Mouse (Mus musculus): ENCODE measurements around the gene Hist1h1b. TPM values are rescaled to one million over a fixed set of nuclear protein-coding genes. Genes with fewer than 3 reads are reported as not detected.

Hist1h1b gene
- polyA plus RNA-seq, 1 experiment from 2014 or later, result 14.9 TPM

- Histone ChIP-seq H3K27me3 (replicated peaks; ENCODE audit: control insufficient read depth, insufficient read depth, low read length) (no peaks in the 10 kb centered on the region), H3K36me3 (ENCODE audit: control insufficient read depth, insufficient read depth, low read length) (no peaks in the 10 kb centered on the region), H3K4me3 (ENCODE audit: low read length) (peak overlapping the region; percentile 57), H3K4me2 (ENCODE audit: low read depth, low read length) (peak overlapping the region; percentile 70), H3K27ac (ENCODE audit: low read length) (peak overlapping the region; percentile 76), H3K9ac (ENCODE audit: low read depth, low read length) (peak overlapping the region; percentile 67), H3K9me3 (ENCODE audit: control insufficient read depth, low read length) (no peaks in the 10 kb centered on the region), H3K4me1 (ENCODE audit: control insufficient read depth, insufficient read depth, low read length) (no peaks in the 10 kb centered on the region; the same call in 1 of the 2 replicates)
- under 1% methylated on average over 21 of the region's 21 CpGs for WGBS
- peak; percentile 78 for ATAC-seq
These were observed 46.2 kb downstream of the Hist1h1b start for GRCm38 (mm10) chr13:21734010-21734905.

- Histone ChIP-seq H3K4me1 (ENCODE audit: control insufficient read depth, insufficient read depth, low read length) (no peaks in the 10 kb centered on the region; the same call in 1 of the 2 replicates), H3K4me3 (ENCODE audit: low read length) (no peak overlapping the region), H3K27ac (ENCODE audit: low read length) (no peak overlapping the region), H3K9ac (ENCODE audit: low read depth, low read length) (no peak overlapping the region), H3K4me2 (ENCODE audit: low read depth, low read length) (no peak overlapping the region), H3K27me3 (replicated peaks; ENCODE audit: control insufficient read depth, insufficient read depth, low read length) (no peaks in the 10 kb centered on the region), H3K9me3 (ENCODE audit: control insufficient read depth, low read length) (no peaks in the 10 kb centered on the region), H3K36me3 (ENCODE audit: control insufficient read depth, insufficient read depth, low read length) (no peaks in the 10 kb centered on the region)
- no peak for ATAC-seq
- WGBS, result 75% methylated on average over 5 of the region's 5 CpGs
These were observed 47.0 kb downstream of the Hist1h1b start for GRCm38 (mm10) chr13:21733466-21733865.

Small RNA genes within 50 kb of the gene (microRNA-seq; reads per million reads assigned to microRNA genes)
- gene Gm19658 (not detected), gene Gm44346 (not detected), gene Gm44454 (not detected)

Other genes with a start within 250 kb of the Hist1h1b start
- gene Zkscan8, start 249.5 kb downstream of the Hist1h1b start, polyA plus RNA-seq (2015; fragmentation: Nextera tagmentation; extraction: Ambion mirVana), result 3.0 and 3.4 TPM in 2 replicates
- 0.11 and 0.17 TPM in 2 replicates for gene Olfr1366, start 237.8 kb downstream of the Hist1h1b start, polyA plus RNA-seq (2015; fragmentation: Nextera tagmentation; extraction: Ambion mirVana)
- not detected in 2 replicates for gene Olfr1535, start 220.7 kb downstream of the Hist1h1b start, polyA plus RNA-seq (2015; fragmentation: Nextera tagmentation; extraction: Ambion mirVana)
- gene Olfr1364, start 198.9 kb downstream of the Hist1h1b start, polyA plus RNA-seq (2015; fragmentation: Nextera tagmentation; extraction: Ambion mirVana), result not detected in 2 replicates
- not detected in 2 replicates for gene Olfr1362, start 166.6 kb downstream of the Hist1h1b start, polyA plus RNA-seq (2015; fragmentation: Nextera tagmentation; extraction: Ambion mirVana)
- not detected in 2 replicates for gene Olfr11, start 138.1 kb downstream of the Hist1h1b start, polyA plus RNA-seq (2015; fragmentation: Nextera tagmentation; extraction: Ambion mirVana)
- gene Olfr1361, start 117.2 kb downstream of the Hist1h1b start, polyA plus RNA-seq (2015; fragmentation: Nextera tagmentation; extraction: Ambion mirVana), result not detected in 2 replicates
- gene Olfr1360, start 103.2 kb downstream of the Hist1h1b start, polyA plus RNA-seq (2015; fragmentation: Nextera tagmentation; extraction: Ambion mirVana), result not detected in 2 replicates
- not detected in 2 replicates for gene Olfr1359, start 82.5 kb downstream of the Hist1h1b start, polyA plus RNA-seq (2015; fragmentation: Nextera tagmentation; extraction: Ambion mirVana)
- 2.3 and 2.5 TPM in 2 replicates for gene Hist1h2bl, start 64.5 kb downstream of the Hist1h1b start, polyA plus RNA-seq (2015; fragmentation: Nextera tagmentation; extraction: Ambion mirVana)
- 10.9 and 17.9 TPM in 2 replicates for gene Hist1h2ai, start 64.2 kb downstream of the Hist1h1b start, polyA plus RNA-seq (2015; fragmentation: Nextera tagmentation; extraction: Ambion mirVana)
- gene Hist1h3h, start 63.0 kb downstream of the Hist1h1b start, polyA plus RNA-seq (2015; fragmentation: Nextera tagmentation; extraction: Ambion mirVana), result 4.8 and 9.5 TPM in 2 replicates
- gene Hist1h2bm, start 58.6 kb downstream of the Hist1h1b start, polyA plus RNA-seq (2015; fragmentation: Nextera tagmentation; extraction: Ambion mirVana), result 1.7 and 3.5 TPM in 2 replicates
- gene Hist1h4j, start 45.6 kb downstream of the Hist1h1b start, polyA plus RNA-seq (2015; fragmentation: Nextera tagmentation; extraction: Ambion mirVana), result 0.66 and 2.1 TPM in 2 replicates
- gene Hist1h4k, start 30.1 kb downstream of the Hist1h1b start, polyA plus RNA-seq (2015; fragmentation: Nextera tagmentation; extraction: Ambion mirVana), result 4.0 and 4.7 TPM in 2 replicates
- gene Hist1h2ak, start 26.8 kb downstream of the Hist1h1b start, polyA plus RNA-seq (2015; fragmentation: Nextera tagmentation; extraction: Ambion mirVana), result 13.0 and 13.5 TPM in 2 replicates
- 1.9 and 2.5 TPM in 2 replicates for gene Hist1h2bn, start 26.5 kb downstream of the Hist1h1b start, polyA plus RNA-seq (2015; fragmentation: Nextera tagmentation; extraction: Ambion mirVana)
- 53.6 and 66.8 TPM in 2 replicates for gene Hist1h3i, start 2.7 kb upstream of the Hist1h1b start, polyA plus RNA-seq (2015; fragmentation: Nextera tagmentation; extraction: Ambion mirVana)
- gene Hist1h2an, start 6.6 kb upstream of the Hist1h1b start, polyA plus RNA-seq (2015; fragmentation: Nextera tagmentation; extraction: Ambion mirVana), result 3.8 and 4.1 TPM in 2 replicates
- 1.5 and 1.7 TPM in 2 replicates for gene Hist1h2bp, start 6.8 kb upstream of the Hist1h1b start, polyA plus RNA-seq (2015; fragmentation: Nextera tagmentation; extraction: Ambion mirVana)
- 13.4 and 17.9 TPM in 2 replicates for gene Hist1h2bq, start 29.6 kb upstream of the Hist1h1b start, polyA plus RNA-seq (2015; fragmentation: Nextera tagmentation; extraction: Ambion mirVana)
- not detected in 2 replicates for gene Hist1h2ao, start 29.8 kb upstream of the Hist1h1b start, polyA plus RNA-seq (2015; fragmentation: Nextera tagmentation; extraction: Ambion mirVana)
- gene Hist1h4m, start 31.1 kb upstream of the Hist1h1b start, polyA plus RNA-seq (2015; fragmentation: Nextera tagmentation; extraction: Ambion mirVana), result 1.0 TPM in 1 of 2 replicates, not detected in the other
- 5.7 and 9.6 TPM in 2 replicates for gene Hist1h4n, start 51.6 kb upstream of the Hist1h1b start, polyA plus RNA-seq (2015; fragmentation: Nextera tagmentation; extraction: Ambion mirVana)
- gene Hist1h2ap, start 52.9 kb upstream of the Hist1h1b start, polyA plus RNA-seq (2015; fragmentation: Nextera tagmentation; extraction: Ambion mirVana), result 2,307 and 2,693 TPM in 2 replicates
- gene Hist1h2br, start 53.1 kb upstream of the Hist1h1b start, polyA plus RNA-seq (2015; fragmentation: Nextera tagmentation; extraction: Ambion mirVana), result 15.5 and 19.5 TPM in 2 replicates
- 4.4 and 4.7 TPM in 2 replicates for gene Zfp184, start 164.5 kb upstream of the Hist1h1b start, polyA plus RNA-seq (2015; fragmentation: Nextera tagmentation; extraction: Ambion mirVana)
- 0.10 TPM in 1 of 2 replicates, not detected in the other for gene Pom121l2, start 200.6 kb upstream of the Hist1h1b start, polyA plus RNA-seq (2015; fragmentation: Nextera tagmentation; extraction: Ambion mirVana)
- 1.4 and 2.0 TPM in 2 replicates for gene Prss16, start 229.1 kb upstream of the Hist1h1b start, polyA plus RNA-seq (2015; fragmentation: Nextera tagmentation; extraction: Ambion mirVana)